Mouse (Mus musculus): ENCODE data around the gene Igtp.

DNA sequence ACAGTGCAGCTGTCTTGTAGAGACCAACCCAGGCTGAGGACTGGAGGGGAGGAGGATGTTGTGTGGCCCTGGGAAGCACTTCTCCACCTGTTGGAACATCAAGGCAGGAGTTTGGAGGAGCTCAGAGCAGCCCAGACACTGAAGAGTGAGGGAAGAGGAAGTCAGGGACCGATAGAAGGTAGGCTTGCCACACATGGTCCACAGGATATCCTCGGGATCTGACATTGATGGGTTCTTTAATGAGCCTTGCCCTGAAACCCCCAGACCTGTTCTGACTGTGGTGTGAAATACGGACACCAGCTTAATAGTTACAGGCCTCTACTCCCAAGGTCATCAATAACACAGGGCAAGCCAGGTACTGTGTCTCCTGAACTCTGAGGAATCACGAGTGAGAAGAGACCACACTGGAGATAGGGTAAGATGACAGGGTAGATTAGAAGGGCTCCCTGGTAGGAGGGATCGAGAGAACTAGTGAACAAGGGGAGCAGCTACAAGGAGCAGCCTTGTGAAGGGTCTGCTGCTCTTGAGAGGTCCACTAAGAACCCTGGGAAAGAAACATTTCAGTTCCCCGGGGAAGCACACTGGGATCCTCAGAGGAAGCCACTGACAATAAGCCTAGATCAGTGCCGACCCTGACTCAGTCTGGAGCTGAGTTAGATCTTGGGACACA is 14.5 kb downstream of the Igtp start:
- TF ChIP-seq CTCF (IDR thresholded peaks at IDR 0.05; ENCODE audit: low read depth) (no peak), EP300 (IDR thresholded peaks at IDR 0.05; ENCODE audit: low read depth) (no peak)
